Mouse (Mus musculus): ENCODE results near the gene Gm47189.
"Not testable (repeated sequence)": the region's sequence is repeated elsewhere in the genome, so short reads cannot be mapped to it uniquely, and the experiment has no call there.

The Gm47189 gene

GRCm38 (mm10) chr14:41772341-41772740 lies at the start of gene Gm47189:
TSS of gene Gm47189 (minus strand) at chr14:41772441.
- DNase-seq (ENCODE audit: low read depth), result not testable (repeated sequence)

GRCm38 (mm10) chr14:41755931-41756330 lies 16.3 kb downstream of the Gm47189 start:
- not testable (repeated sequence) for DNase-seq (ENCODE audit: low read depth)

- DNase-seq (ENCODE audit: low read depth), result not testable (repeated sequence)
Observed at GRCm38 (mm10) chr14:41750514-41750913, 21.7 kb downstream of the Gm47189 start, which contains the start of gene Gm7929. TSS of gene Gm7929 (minus strand) at chr14:41750614.

- not testable (repeated sequence) for DNase-seq (ENCODE audit: low read depth)
Observed at GRCm38 (mm10) chr14:41723437-41723836, 48.8 kb downstream of the Gm47189 start.

GRCm38 (mm10) chr14:41717180-41717579 lies 55.1 kb downstream of the Gm47189 start:
- DNase-seq (ENCODE audit: low read depth), result not testable (repeated sequence)

Data from NIH3T3 (cell line).